Mouse (Mus musculus): ENCODE measurements at regions not wholly inside any gene's neighbourhood (a gene's known extent, or its start where the extent isn't known, plus 50 kb on each side); places are given as distances from the start of the nearest gene placed in this dataset.
A peak's percentile ranks its signal among the peaks of the same experiment; 100 is the strongest.

DNA sequence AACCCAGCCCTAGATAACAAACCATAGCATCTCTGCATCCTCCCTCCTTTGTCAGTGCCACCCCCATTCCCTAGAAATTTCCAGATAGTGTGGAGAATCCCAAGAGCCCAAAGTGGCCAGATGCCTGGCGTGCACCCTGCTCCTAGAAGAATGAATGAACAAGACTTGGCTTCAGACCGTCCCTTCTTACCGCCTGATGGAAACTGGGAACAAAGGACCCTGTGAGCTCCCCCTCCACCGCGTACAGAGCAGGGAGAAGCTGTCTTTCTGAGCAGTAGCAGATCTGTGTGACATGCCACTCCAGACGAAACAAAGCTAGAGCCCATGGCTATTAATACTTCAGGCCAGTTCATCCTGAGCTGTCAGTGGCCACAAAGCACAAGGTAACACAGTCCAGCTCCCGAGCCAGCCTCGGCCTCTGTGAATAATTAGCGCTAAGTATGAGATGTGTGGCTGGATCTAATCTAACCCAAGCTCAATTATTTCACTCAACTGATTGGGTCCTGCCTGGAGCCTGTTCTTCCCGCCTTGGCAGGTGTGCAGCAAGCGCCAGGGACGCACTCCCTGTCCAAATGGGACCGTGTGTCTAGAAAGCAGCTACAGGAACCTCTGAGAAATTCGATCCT lies 111.6 kb downstream of the Cxcl12 start:
- no peak overlapping the region for H3K9ac ChIP-seq
- H3K27me3 ChIP-seq (replicated peaks) = no peaks in the 10 kb centered on the region
- H3K4me2 ChIP-seq = peak overlapping the region; percentile 28
- no peaks in the 10 kb centered on the region for H3K9me3 ChIP-seq (replicated peaks)
- no peaks in the 10 kb centered on the region for H3K36me3 ChIP-seq
- H3K4me3 ChIP-seq = no peak overlapping the region
- 24% methylated on average over 14 of the region's 14 CpGs for WGBS
- ATAC-seq (ENCODE audit: insufficient number of reproducible peaks, low FRiP score) = peak; percentile 69
- peak overlapping the region; percentile 59; the same call in 1 of the 2 replicates for H3K27ac ChIP-seq (ENCODE audit: poor library complexity, severe bottlenecking)
- H3K4me1 ChIP-seq (replicated peaks) = peaks cover 31% of the 10 kb centered on the region

GRCm38 (mm10) chr6:117280911-117281310 lies 112.6 kb downstream of the Cxcl12 start:
- no peaks in the 10 kb centered on the region for H3K27me3 ChIP-seq (replicated peaks)
- ATAC-seq (ENCODE audit: insufficient number of reproducible peaks, low FRiP score) = no peak
- WGBS = 68% methylated on average over 3 of the region's 3 CpGs

GRCm38 (mm10) chr6:117283616-117284015 lies 115.3 kb downstream of the Cxcl12 start:
- WGBS = 67% methylated on average over 3 of the region's 3 CpGs
- H3K27me3 ChIP-seq (replicated peaks) = no peaks in the 10 kb centered on the region
- H3K4me2 ChIP-seq = no peak overlapping the region
- H3K9me3 ChIP-seq (replicated peaks) = no peaks in the 10 kb centered on the region
- no peak overlapping the region for H3K9ac ChIP-seq
- no peak overlapping the region for H3K27ac ChIP-seq (ENCODE audit: poor library complexity, severe bottlenecking)
- peaks cover 22% of the 10 kb centered on the region for H3K4me1 ChIP-seq (replicated peaks)
- no peaks in the 10 kb centered on the region for H3K36me3 ChIP-seq
- ATAC-seq (ENCODE audit: insufficient number of reproducible peaks, low FRiP score) = no peak
- H3K4me3 ChIP-seq = no peak overlapping the region

More at GRCm38 (mm10) chr6:117280911-117281310, 112.6 kb downstream of the Cxcl12 start:
- Histone ChIP-seq H3K27ac (ENCODE audit: poor library complexity, severe bottlenecking) (no peak overlapping the region), H3K36me3 (no peaks in the 10 kb centered on the region), H3K4me1 (replicated peaks) (peaks cover 23% of the 10 kb centered on the region), H3K9ac (no peak overlapping the region), H3K4me2 (no peak overlapping the region), H3K9me3 (replicated peaks) (no peaks in the 10 kb centered on the region), H3K4me3 (no peak overlapping the region)

GRCm38 (mm10) chr6:117284376-117285106 lies 116.2 kb downstream of the Cxcl12 start:
- WGBS = 77% methylated on average over 5 of the region's 5 CpGs
- Histone ChIP-seq H3K27me3 (replicated peaks) (no peaks in the 10 kb centered on the region), H3K36me3 (no peaks in the 10 kb centered on the region), H3K4me2 (no peak overlapping the region), H3K4me1 (replicated peaks) (peaks cover 14% of the 10 kb centered on the region), H3K9ac (no peak overlapping the region), H3K9me3 (replicated peaks) (no peaks in the 10 kb centered on the region), H3K4me3 (no peak overlapping the region), H3K27ac (ENCODE audit: poor library complexity, severe bottlenecking) (no peak overlapping the region)
- no peak for ATAC-seq (ENCODE audit: insufficient number of reproducible peaks, low FRiP score)

- no peak overlapping the region for H3K27ac ChIP-seq (ENCODE audit: poor library complexity, severe bottlenecking)
- H3K36me3 ChIP-seq = no peaks in the 10 kb centered on the region
- no peaks in the 10 kb centered on the region for H3K27me3 ChIP-seq (replicated peaks)
- 77% methylated on average over 5 of the region's 5 CpGs for WGBS
- no peak overlapping the region for H3K9ac ChIP-seq
- no peaks in the 10 kb centered on the region for H3K9me3 ChIP-seq (replicated peaks)
- no peak overlapping the region for H3K4me2 ChIP-seq
- no peaks in the 10 kb centered on the region for H3K4me1 ChIP-seq (replicated peaks)
- H3K4me3 ChIP-seq = no peak overlapping the region
- no peak for ATAC-seq (ENCODE audit: insufficient number of reproducible peaks, low FRiP score)
Measured at GRCm38 (mm10) chr6:117287396-117287795, 119.1 kb downstream of the Cxcl12 start.

- 0 out of 2 replicates have a peak, but pooled peaks cover 8% of the 10 kb centered on the region for H3K27me3 ChIP-seq (replicated peaks)
- H3K4me3 ChIP-seq = no peak overlapping the region
- H3K4me1 ChIP-seq (replicated peaks) = peaks cover 7% of the 10 kb centered on the region; the same call in 1 of the 2 replicates
- H3K9ac ChIP-seq = no peak overlapping the region
- H3K36me3 ChIP-seq = no peaks in the 10 kb centered on the region
- no peak overlapping the region for H3K27ac ChIP-seq (ENCODE audit: poor library complexity, severe bottlenecking)
- H3K9me3 ChIP-seq (replicated peaks) = no peaks in the 10 kb centered on the region
- WGBS = 43% methylated on average over 9 of the region's 9 CpGs
- ATAC-seq (ENCODE audit: insufficient number of reproducible peaks, low FRiP score) = no peak; the same call in 1 of the 2 replicates
- no peak overlapping the region for H3K4me2 ChIP-seq
Measured at GRCm38 (mm10) chr6:117293780-117294465, 125.6 kb downstream of the Cxcl12 start.

GRCm38 (mm10) chr6:117297918-117298317 lies 129.6 kb downstream of the Cxcl12 start:
- ATAC-seq (ENCODE audit: insufficient number of reproducible peaks, low FRiP score) = no peak

DNA sequence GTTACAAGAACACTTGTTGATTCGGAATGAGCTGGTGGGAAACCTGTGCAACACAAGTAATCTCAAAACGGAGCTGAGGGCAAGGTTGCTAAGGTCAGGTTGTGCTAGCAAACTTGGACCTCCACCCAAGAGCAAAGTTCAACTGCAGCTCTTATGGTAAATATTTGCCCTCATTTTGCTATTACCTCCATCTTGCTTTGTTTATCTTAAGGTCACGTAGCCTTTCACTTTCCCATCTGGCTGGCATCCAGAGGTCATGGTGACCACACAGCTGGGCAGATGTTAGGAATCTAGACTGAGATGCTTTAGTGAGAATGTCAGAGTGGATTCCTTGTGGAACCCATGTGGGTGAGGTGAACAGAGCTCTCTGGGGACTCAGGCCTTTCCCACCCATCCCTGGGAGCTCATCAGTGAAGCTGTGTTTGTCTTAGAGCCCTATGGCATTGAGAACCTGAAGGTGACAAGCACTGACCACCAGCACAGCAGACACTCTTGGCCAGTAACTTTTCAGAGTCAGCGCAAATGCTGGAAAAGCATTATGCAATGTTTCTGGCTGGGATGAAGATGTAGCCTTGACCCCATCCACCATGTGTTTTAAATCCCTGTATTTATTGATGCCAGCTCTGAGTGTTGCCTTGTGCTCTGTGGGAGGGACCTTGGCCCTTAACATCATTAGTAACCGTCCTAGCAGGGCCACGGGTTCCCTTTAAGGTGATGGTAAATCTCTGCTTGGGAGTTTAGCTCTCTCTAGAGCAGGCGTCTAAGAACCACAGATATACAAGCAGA lies 131.4 kb downstream of the Cxcl12 start:
- Histone ChIP-seq H3K27me3 (replicated peaks) (0 out of 2 replicates have a peak, but pooled peaks cover 7% of the 10 kb centered on the region), H3K9me3 (replicated peaks) (no peaks in the 10 kb centered on the region), H3K4me1 (replicated peaks) (0 out of 2 replicates have a peak, but pooled peaks cover under 1% of the 10 kb centered on the region), H3K4me3 (no peak overlapping the region), H3K4me2 (no peak overlapping the region), H3K36me3 (no peaks in the 10 kb centered on the region), H3K27ac (ENCODE audit: poor library complexity, severe bottlenecking) (no peak overlapping the region), H3K9ac (no peak overlapping the region)
- ATAC-seq (ENCODE audit: insufficient number of reproducible peaks, low FRiP score) = no peak
- 68% methylated on average over 7 of the region's 7 CpGs for WGBS

More at GRCm38 (mm10) chr6:117297918-117298317, 129.6 kb downstream of the Cxcl12 start:
- no peak overlapping the region for H3K4me2 ChIP-seq
- 0 out of 2 replicates have a peak, but pooled peaks cover 8% of the 10 kb centered on the region for H3K27me3 ChIP-seq (replicated peaks)
- no peak overlapping the region for H3K9ac ChIP-seq
- no peak overlapping the region for H3K27ac ChIP-seq (ENCODE audit: poor library complexity, severe bottlenecking)
- no peaks in the 10 kb centered on the region for H3K36me3 ChIP-seq
- H3K4me3 ChIP-seq = no peak overlapping the region
- H3K9me3 ChIP-seq (replicated peaks) = no peaks in the 10 kb centered on the region
- WGBS = 85% methylated on average over 2 of the region's 2 CpGs
- H3K4me1 ChIP-seq (replicated peaks) = peaks cover 7% of the 10 kb centered on the region; the same call in 1 of the 2 replicates

DNA sequence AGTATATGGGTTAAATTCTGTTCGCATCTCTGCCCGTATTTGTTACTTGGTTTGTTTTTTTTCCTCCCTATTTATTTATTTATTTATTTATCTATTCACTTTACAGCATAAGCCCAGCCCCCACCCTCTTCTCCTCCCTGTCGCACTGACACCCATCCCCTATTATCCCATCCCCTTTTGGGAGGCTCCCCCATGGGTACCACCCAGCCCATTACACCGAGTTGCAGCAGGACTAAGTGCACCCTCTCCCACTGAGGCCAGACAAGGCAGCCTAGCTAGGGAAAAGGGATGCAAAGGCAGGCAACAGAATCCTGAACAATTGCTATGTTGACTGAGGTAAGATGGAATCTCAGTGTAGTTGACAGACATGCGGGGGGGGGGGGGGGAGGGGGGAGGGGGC lies 135.0 kb downstream of the Cxcl12 start:
- no peak for ATAC-seq (ENCODE audit: insufficient number of reproducible peaks, low FRiP score)
- Histone ChIP-seq H3K4me1 (replicated peaks) (peaks cover 5% of the 10 kb centered on the region; the same call in 1 of the 2 replicates), H3K4me2 (no peak overlapping the region), H3K27ac (ENCODE audit: poor library complexity, severe bottlenecking) (no peak overlapping the region), H3K36me3 (no peaks in the 10 kb centered on the region), H3K27me3 (replicated peaks) (no peaks in the 10 kb centered on the region), H3K9me3 (replicated peaks) (no peaks in the 10 kb centered on the region), H3K9ac (no peak overlapping the region), H3K4me3 (no peak overlapping the region)
- WGBS = 58% methylated on average over 4 of the region's 5 CpGs

GRCm38 (mm10) chr6:117305736-117306250 lies 137.5 kb downstream of the Cxcl12 start:
- peaks cover 12% of the 10 kb centered on the region for H3K4me1 ChIP-seq (replicated peaks)
- ATAC-seq (ENCODE audit: insufficient number of reproducible peaks, low FRiP score) = no peak
- H3K4me3 ChIP-seq = no peak overlapping the region
- no peaks in the 10 kb centered on the region for H3K9me3 ChIP-seq (replicated peaks)
- 79% methylated on average over 4 of the region's 4 CpGs for WGBS
- no peak overlapping the region for H3K27ac ChIP-seq (ENCODE audit: poor library complexity, severe bottlenecking)
- H3K27me3 ChIP-seq (replicated peaks) = no peaks in the 10 kb centered on the region
- no peaks in the 10 kb centered on the region for H3K36me3 ChIP-seq
- no peak overlapping the region for H3K9ac ChIP-seq
- H3K4me2 ChIP-seq = no peak overlapping the region

Measured in heart, embryonic 12.5 days (tissue).